Mouse (Mus musculus) urinary bladder, adult 2 months (tissue): ENCODE measurements around the gene 4930550C14Rik. TPM values are rescaled to one million over a fixed set of nuclear protein-coding genes. Genes with fewer than 3 reads are reported as not detected.

ENCODE experiments used
- DNase-seq: peaks from one replicate; pipeline ENCODE4 v3.0.0; 2022; ENCODE audit warnings: low spot score
- polyA plus RNA-seq: library from polyadenylated mRNA; depleted of rRNA; stranded (reverse); fragments of >200 nt; gene quantifications from 2 replicates; pipeline ENCODE4 v1.2.3, GENCODE M21; 2012; rRNA removed

Gene 4930550C14Rik
- 1.1 and 1.7 TPM in 2 replicates for polyA plus RNA-seq

DNA sequence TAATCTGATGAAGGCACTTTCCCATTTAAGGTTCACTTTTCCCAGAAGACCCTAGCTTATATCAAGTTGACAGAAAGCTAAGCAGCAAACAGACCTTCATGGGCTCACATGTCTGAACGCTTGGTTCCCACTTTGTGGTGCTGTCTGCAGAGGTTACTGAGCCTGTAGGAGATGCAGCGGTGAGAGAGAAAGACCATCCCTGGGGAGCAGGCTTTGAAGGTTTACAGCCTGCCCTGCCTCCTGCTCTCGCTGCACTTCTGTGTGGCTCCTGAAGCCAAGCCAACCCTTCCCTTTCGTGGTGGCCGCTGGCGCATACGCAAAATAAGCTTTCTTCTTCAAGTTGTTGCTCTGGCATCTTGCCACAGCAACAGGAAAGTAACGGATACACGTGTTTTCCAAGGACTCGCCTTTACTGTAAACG lies at the start of gene 4930550C14Rik:
TSS of gene 4930550C14Rik (plus strand) at position 35 of the 421 bp plus-strand sequence.
- DNase-seq, result no peak

DNA sequence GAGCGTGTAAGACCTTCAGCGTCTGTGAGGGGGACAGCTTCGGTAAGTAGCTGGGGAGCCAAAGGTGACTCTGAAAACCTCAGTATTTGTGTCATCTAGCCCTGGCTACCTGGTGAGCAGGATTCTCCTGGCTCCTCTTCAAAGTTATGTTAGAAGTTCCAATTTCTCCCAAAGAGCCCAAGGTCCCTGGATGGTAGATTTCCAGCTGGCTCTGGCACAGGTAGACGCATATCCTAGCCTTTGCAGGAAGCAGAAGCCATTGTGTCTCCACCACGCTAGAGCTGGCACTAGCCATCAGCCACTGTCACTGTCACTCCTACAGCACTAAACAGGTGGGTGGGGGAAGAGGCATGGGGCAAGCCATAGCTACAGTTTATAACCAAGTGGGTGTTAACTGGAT lies 49.0 kb upstream of the 4930550C14Rik start:
- DNase-seq, result no peak

DNA sequence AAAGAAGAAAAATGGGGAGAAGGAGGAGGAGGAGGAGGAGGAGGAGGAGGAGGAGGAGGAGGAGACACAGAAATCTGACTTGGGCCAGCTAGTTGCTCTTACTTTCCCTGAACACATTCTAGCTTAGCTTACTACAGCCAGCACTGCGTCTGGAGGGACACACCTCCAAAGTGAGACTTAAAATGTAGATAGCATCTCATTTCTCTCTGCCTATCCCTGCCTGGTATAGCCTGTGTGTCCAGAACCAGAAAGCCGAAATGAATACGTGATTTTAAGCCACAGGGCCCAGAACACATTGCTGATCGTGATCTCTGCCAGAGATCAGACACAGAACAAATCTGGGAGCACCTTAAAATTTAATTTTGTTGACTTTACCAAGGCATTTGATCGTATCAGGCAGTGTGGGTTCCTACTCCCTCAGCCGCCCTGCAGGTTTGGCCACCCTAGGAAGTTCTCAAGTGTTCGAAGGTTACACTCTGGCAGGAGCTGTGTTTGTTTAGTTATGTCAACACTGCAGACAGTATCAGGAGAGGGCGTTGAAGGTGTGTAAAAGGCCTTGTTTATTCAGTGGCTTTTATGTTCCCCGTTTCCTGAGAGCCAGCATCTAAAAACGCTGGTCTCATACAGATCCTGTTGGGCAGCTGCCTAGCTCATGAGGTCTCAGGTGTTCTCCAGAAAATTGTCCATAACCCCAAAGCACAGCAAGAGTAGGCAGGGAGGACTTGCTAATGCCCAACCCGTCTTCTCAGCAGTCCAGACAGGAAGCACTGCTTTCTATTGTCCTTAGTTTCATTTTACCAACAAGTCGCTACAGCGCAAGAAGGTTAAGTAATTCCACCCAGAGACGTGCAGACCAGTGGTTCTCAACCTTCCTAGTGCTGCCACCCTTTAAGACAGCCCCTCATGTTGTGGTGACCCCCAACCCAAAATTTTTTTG lies 45.6 kb upstream of the 4930550C14Rik start:
- peak; percentile 28 for DNase-seq

DNA sequence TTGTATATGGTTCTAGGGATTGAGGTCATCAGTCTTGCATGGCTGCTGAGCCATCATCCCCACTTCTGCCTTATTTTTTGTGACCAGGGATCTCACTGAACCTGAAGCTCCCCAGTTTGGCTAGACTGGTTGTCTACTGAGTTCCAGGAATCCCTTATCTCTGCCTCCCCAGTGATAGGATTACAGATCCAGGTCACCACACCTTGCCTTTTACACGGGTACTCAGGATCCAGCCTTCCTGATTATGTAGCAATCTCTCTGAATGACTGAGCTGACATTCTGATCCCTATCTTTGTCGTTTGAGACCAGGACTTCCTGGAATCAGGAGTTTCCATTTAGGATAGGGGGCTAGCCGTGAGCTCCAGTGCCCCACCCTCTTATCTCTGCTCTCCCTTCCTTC lies 30.8 kb upstream of the 4930550C14Rik start:
- no peak for DNase-seq

DNA sequence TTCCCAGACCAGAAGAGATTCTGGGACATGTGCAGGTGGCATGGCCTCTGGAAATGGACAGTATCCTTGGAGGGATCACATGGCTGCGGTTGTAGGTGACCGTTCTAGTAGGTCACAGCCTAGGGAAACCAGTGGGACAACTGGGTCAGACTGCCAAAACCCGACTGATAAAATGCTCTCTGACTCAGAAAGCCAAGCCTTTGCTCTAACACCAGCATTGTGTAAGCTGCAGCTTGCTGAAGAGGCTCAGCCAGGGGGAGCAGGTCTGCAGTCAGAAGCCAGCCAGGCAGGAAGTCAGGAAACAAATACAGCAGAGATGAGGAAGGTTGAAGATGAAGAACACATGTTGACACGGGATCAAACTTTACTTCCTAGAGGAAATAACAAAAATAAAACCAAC lies 26.2 kb upstream of the 4930550C14Rik start:
- no peak for DNase-seq

DNA sequence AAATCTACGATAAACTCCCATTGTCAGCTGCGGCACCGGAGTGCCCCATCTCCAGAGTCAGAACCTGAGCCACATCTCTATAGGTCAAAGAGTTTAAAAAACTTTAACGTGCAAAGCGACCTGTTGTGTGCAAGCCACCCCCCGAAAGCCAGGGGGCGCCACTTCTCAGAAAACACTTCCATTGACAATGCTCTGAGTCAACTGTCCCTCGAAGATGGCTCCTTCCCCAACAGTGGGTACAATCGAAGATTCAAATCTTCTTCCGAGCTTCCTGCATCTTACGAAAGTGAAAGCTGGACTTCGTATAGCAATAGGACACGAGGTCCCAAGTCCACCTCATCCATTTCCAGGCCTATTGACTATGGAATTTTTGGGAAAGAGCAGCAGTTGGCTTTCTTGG lies 25.3 kb upstream of the 4930550C14Rik start:
- DNase-seq, result no peak

DNA sequence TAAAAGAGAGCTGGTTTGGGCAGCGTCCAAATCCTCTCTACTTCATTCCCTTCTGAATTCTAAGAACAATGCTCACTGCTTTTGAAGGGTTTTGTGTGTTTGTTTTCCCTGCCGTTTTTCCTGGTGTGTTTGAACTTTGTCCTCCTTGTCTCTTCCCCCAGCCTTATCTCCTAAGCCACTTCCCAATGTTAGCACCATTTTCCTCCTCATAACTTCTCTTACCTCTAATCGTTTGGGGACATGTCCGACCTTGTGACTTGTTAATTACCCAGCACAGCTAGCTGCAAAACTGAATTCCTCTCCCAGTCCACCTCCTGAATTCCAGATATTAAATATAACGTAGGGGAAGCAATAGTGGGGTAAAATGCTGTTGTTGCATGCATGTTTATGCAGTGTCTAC lies 24.5 kb upstream of the 4930550C14Rik start:
- DNase-seq, result no peak

DNA sequence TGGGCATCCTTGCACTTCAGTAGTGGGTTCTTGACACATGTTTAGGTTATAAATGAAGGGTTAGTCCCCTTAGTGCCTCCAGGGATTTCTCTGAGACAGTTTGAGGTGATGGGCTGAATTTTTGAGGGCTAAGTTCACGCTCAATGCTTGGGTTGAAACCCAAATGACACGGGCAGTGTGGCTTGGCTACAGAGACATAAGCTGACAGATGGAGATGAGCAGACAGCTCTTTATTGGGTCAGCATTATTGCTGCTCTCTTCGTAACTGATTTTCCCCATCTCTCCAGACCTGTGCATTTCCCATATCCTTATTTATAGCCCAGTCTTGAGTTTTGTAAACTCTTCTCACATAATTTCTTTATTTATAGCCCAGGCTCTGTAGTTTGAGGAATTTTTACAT lies 24.0 kb upstream of the 4930550C14Rik start:
- no peak for DNase-seq

DNA sequence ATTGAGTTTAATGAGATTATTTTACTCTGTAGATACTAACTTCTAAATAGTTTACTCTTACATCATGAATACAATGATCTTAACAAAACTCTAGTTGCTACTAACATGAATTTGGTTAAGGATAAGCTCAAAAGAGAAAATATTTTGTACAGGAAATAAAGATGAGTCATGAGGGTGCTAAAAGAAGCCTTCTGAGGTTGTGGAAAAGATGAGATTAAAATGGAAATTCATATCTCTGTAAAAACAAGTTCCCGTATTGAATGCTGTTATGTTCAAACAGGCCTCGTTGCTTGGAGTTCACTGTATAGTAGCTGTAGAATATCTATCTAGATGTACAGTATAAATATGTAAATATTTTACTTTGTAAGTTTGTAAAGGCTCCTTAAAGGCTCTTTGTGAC lies 21.5 kb upstream of the 4930550C14Rik start:
- DNase-seq, result no peak

DNA sequence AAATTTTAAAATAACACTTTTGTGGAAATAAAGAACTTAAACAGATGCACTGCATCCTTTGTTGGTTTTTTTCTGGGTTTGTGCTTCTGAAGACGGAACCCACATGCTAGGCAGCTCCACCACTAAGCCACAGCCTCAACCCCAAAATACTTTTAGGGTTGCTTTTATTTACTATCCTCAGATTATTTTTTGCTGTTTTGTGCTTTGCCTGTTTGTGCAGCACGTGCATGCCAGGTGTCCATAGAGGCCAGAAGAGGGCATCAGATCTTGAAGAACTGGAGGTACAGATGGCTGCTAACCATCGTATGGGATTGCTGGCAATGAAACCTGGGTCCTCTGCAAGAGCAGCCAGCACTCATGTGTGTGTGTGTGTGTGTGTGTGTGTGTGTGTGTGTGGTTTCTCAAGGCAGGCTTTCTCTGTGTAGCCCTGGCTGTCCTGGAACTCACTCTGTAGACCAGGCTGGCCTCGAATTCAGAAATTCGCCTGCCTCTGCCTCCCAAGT lies 21.0 kb upstream of the 4930550C14Rik start:
- DNase-seq, result no peak

DNA sequence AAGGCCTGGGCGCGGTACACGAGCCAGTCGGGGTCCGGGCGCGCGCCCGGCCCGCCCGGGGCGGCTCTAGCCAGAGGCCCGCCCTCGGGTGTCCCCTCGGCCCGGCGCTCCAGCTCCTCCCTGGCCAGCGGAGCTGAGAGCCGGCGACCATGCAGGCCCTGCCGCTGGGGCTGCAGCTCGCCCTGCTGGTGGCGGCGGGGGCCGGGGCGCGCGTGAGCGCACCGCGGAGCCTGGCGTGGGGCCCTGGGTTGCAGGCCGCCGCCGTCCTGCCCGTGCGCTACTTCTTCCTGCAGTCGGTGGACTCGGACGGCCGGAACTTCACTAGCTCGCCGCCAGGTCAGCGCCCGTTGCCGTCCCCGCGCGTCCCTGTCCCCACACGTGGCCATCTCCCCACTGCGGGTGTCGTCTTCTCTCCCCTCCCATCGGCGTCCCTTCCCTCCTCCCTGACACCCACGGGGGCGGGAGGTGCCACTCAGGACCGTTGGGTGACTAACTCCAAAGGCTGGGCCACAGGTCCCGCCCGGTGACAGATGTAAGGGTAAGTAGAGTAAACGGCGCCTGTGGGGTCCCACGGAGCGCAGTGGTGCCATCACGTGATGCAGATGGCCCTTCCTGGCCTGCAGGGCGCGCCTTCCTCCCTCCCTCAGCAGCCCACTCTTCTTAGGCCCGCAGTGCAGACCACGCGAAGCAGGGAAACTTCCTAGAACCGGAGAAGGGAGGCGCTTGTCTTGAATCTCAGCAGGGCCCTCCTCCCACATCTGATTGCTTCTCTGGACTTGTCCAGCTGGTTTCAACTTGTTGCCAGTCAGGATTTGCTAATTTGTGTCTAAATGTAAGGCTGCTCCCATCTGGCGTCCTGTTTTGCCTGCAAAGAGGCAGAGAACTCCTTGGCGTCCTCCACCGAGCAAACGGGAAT lies 17.9 kb upstream of the 4930550C14Rik start, which contains the start of gene Kdelc2:
TSS of gene Kdelc2 (plus strand) at position 75 of the 916 bp plus-strand sequence.
- peak; percentile 82 for DNase-seq

DNA sequence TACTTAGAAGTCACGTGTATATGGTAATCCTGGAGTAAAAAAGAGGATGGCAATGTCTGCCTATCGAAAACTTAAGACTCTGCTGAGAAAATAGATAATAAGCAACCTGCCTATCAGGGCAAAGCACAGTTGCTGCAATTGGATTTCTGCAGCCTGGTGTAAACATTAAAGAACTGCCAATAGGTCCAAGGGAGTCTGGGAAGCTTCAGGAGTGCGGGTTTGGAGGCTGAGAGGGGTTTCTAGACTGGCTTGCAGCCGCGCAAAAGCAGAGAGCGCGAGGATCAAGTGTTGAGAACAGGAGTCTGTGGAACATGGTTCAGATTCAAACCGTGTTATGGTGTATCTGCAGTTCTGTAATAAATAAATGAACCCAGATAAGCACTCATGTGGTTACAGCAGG lies 17.3 kb upstream of the 4930550C14Rik start:
- no peak for DNase-seq

DNA sequence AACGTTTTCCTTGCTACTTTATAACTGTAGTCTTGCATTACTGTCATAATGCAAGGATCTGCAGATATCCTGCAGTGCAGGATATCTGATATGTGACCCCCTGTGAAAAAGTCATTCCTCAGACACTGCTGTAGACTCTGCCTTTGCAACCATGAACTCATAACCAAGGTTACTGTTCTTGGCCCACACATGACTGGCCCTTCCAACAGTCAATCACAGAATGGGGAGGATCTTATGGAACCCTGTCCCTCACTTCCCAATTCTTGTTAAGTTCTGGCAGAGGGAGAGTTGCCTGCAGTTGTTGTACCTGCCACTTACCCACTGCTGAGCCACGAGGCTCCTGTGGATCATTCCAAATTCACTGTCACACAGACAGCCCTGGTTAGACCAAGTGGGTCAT lies 14.7 kb upstream of the 4930550C14Rik start:
- DNase-seq, result no peak

DNA sequence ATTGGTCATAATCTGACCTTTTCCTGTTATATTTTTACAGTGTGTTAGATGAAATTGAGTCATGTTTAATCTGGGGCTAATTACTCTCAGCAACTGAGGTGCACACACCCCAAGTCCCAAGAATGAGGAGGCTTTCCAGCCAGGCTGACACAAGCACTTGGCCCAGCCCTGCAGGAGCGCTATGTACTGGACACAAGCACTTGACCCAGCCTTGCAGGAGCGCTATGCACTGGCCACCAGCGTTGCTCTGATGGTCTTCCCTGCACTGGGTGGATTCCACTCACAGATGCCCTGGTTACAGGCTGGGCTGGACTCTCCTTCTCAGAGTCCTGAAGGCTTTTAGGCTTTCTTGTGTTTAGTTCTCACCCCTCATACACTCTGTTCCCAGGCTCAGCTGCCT lies 13.0 kb upstream of the 4930550C14Rik start:
- no peak for DNase-seq

DNA sequence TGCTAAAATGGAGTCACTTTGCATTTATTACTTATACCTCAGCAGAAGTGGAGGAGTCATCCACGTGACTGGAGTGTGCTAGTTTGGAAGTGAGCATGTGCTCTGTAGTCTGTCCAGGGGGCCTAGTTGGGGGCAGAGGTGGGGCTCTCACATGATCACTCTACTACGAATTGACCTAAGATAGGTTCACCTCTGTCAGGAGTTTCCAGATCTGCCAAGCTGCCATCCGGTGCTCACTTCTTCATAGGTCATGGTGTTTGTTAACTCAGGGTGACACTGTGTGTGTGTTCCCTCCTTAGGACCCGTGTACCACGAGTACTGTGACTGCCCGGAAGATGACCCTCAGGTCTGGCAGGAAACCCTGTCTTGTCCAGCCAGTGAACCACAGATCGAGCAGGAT lies 12.0 kb upstream of the 4930550C14Rik start:
- DNase-seq, result no peak

DNA sequence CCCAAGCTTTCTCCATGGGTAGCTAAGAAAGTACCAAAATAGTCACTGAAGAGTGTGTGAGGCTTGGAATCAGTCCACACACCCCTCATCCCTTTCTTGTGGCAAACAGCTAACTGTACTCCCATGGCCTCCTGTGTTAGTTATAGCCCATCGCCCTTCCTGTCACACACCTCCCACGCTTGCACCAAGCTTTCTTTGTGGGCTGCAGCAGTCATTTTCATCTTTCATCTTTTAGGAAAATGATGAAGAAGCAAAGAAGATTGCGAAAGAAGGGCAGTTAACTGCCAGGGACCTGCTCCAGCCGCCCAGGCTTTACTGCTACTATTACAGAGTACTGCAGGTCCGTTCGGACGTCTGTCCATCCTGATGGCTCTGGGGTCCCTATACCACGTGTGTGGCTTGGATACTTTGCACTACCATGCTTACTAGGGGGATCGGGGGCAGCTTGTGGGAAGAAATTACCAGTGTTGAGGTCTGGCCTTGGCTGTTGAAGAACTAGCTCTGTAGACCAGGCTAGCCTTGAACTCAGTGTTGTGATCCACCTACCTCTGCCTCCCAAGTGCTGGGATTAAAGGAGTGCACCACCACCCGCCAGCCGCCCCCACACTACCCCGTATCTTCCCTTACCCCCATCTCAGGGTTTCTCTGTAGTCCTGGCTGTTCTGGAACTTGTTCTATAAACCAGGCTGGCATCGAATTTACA lies 4.3 kb upstream of the 4930550C14Rik start:
- no peak for DNase-seq

DNA sequence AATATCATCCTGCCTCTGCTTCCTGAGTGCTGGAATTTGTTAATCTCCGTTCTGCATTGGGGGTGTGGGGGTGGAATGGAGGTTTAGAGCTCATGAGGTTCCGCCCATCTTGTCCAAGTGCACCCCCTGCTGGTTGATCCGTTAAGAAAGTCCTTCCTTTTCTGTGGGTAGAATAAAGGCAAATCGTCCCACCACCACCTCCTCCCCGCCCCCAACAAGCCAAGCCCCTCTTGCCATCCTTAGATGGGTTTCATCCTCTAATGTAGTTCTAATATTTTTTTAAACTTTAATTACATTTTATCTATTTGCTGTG lies 3.8 kb upstream of the 4930550C14Rik start:
- DNase-seq, result no peak

DNA sequence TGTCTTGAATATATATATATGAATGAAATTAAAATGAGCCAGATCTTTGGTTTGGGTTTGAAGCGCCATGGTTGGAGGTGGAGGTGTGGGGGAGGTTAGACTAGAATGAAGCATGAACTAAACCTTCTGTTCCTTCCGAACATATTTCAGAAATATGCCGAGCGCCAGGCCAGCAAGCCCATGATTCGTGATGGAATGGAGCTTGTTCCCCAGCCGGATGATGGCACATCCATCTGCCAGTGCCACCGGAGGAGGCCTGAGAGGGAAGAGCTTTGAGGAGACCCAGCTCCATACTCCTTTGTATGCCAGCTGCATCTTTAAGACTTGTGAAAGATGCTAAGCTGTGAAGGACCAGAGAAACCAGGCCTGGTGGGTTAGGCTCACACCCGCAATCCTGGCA lies 2.6 kb upstream of the 4930550C14Rik start:
- no peak for DNase-seq

DNA sequence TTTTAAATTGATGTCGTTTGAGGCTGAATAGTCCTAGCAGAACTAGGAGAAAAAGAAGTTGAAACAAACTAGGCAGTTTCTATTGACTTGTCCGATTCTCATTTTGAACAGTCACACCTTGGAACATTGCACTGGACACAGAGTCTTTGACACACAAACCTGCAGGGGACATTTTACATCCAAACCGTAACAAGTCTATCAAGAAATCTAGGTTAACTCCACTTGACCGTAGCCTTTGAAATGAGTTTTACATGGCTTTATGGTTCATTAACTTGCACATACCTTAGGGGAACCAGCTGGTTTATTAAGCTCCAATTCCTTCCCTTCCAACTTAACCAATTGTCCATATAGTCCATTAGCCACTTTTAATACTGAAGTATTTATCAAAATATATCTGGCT lies 1.4 kb upstream of the 4930550C14Rik start:
- DNase-seq, result no peak

DNA sequence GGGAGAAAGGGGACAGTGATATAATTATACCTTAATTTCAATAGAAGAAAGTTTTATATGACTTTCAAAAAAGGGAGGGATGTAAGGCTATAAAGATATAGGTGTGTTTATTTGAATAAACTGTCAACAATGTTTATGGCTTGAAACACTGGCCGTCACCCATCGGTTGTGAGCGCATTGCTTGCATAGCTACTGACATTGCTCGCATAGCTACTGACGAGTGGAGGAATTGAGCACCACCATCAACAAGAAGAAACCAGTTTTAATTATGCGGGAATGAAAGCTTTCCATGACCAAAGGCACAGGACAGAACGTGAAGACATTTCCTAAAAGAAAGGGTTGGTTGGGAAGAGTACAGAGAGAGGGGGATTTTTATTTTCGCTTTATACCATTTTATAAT lies 979 bp upstream of the 4930550C14Rik start:
- no peak for DNase-seq

DNA sequence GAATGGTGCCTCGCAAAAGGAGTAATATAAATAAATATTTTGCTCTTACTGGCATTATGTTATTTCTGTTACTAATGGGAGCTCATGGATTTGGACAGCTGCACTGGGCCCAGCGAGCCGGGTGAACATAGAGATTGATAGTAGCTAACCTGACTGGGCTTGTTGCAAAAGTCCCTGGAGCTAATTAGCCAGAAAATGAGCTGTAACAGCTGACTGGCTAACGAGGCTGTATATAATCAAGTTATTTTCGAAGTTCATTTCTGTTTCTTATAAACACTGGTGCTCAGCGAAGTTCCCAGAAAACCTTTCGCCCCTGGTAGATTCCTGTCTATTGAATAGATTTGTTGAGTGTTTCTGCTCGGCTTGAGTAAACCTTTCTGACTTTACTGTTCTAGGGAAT lies 866 bp downstream of the 4930550C14Rik start:
- no peak for DNase-seq
